25 mouse cellular contexts compared by ENCODE assay signal in genomic region chr6:134123474-134123873, GRCm38 (mm10).
"Had no signal": no experiment of that assay in that cellular context is flagged by ENCODE, and none has a peak within 500 bp of the region (broad histone marks: within the 10 kb centered on the region; RNA-seq: fewer than 3 reads in every experiment).

No protein-coding gene starts in this region.

- H3K27me3 ChIP-seq: heart, embryonic 13.5 days; heart, embryonic 15.5 days; hindbrain, embryonic 13.5 days; hindbrain, embryonic 15.5 days; intestine, embryonic 15.5 days; limb, embryonic 13.5 days; limb, embryonic 15.5 days had no signal

- H3K4me2 ChIP-seq: heart, embryonic 11.5 days; heart, embryonic 13.5 days; heart, embryonic 15.5 days; hindbrain, embryonic 13.5 days; hindbrain, embryonic 15.5 days; intestine, embryonic 15.5 days; limb, embryonic 13.5 days; limb, embryonic 15.5 days had no signal

- ATAC-seq: hindbrain, postnatal 0 days; intestine, embryonic 15.5 days; intestine, postnatal 0 days had no signal

- H3K4me3 ChIP-seq: gastrocnemius, adult 2 months; heart, adult 2 months; heart, embryonic 13.5 days; heart, embryonic 15.5 days; hindbrain, embryonic 13.5 days; hindbrain, embryonic 15.5 days; intestine, embryonic 15.5 days; layer of hippocampus, adult 2 months; limb, embryonic 13.5 days; limb, embryonic 15.5 days had no signal

- H3K9me3 ChIP-seq: heart, embryonic 13.5 days; heart, embryonic 15.5 days; hindbrain, embryonic 13.5 days; hindbrain, embryonic 15.5 days; intestine, embryonic 15.5 days; limb, embryonic 13.5 days; limb, embryonic 15.5 days had no signal

- H3K9ac ChIP-seq: heart, embryonic 13.5 days; heart, embryonic 15.5 days; hindbrain, embryonic 13.5 days; hindbrain, embryonic 15.5 days; intestine, embryonic 15.5 days; limb, embryonic 13.5 days; limb, embryonic 15.5 days had no signal

- DNase-seq: gastrocnemius, adult 2 months; gastrocnemius, postnatal 10 days; gastrocnemius, postnatal 25 days; heart, adult 11 months; heart, adult 2 months; heart, postnatal 14 days; heart, postnatal 36 days; kidney, adult 18-20 months; kidney, adult 8-10 months; kidney, postnatal 10 days; kidney, postnatal 25 days; kidney, postnatal 4 days; layer of hippocampus, postnatal 36 days; left cerebral cortex, postnatal 4 days had no signal

- H3K36me3 ChIP-seq: heart, embryonic 15.5 days; hindbrain, embryonic 13.5 days; hindbrain, embryonic 15.5 days; intestine, embryonic 15.5 days had no signal

- H3K27ac ChIP-seq: gastrocnemius, adult 2 months; heart, adult 2 months; heart, embryonic 13.5 days; heart, embryonic 15.5 days; hindbrain, embryonic 13.5 days; hindbrain, embryonic 15.5 days; hindbrain, postnatal 0 days; intestine, embryonic 15.5 days; layer of hippocampus, adult 2 months; limb, embryonic 13.5 days; limb, embryonic 15.5 days had no signal
